Mouse (Mus musculus): ENCODE data around the gene Krba1.
A peak's percentile ranks its signal among the peaks of the same experiment; 100 is the strongest.

Gene Krba1

GRCm38 (mm10) chr6:48424074-48424473, 28.7 kb downstream of the Krba1 start:
- no peak for DNase-seq (ENCODE audit: low read depth, low spot score)

- DNase-seq (ENCODE audit: low read depth, low spot score) = no peak
Observed at GRCm38 (mm10) chr6:48426956-48427355, 31.6 kb downstream of the Krba1 start.

GRCm38 (mm10) chr6:48428769-48429557, 33.6 kb downstream of the Krba1 start:
- no peak for DNase-seq (ENCODE audit: low read depth, low spot score)

GRCm38 (mm10) chr6:48430748-48431147, 35.4 kb downstream of the Krba1 start:
- no peak for DNase-seq (ENCODE audit: low read depth, low spot score)

GRCm38 (mm10) chr6:48432893-48433816, 37.8 kb downstream of the Krba1 start:
- DNase-seq (ENCODE audit: low read depth, low spot score) = no peak

GRCm38 (mm10) chr6:48434651-48435050, 39.3 kb downstream of the Krba1 start:
- no peak for DNase-seq (ENCODE audit: low read depth, low spot score)

GRCm38 (mm10) chr6:48435111-48435510, 39.7 kb downstream of the Krba1 start:
- no peak for DNase-seq (ENCODE audit: low read depth, low spot score)

GRCm38 (mm10) chr6:48435706-48436349, 40.4 kb downstream of the Krba1 start:
- no peak for DNase-seq (ENCODE audit: low read depth, low spot score)

- DNase-seq (ENCODE audit: low read depth, low spot score) = no peak
Observed at GRCm38 (mm10) chr6:48437679-48438376, 42.4 kb downstream of the Krba1 start.

GRCm38 (mm10) chr6:48438475-48439125, 43.2 kb downstream of the Krba1 start:
- DNase-seq (ENCODE audit: low read depth, low spot score) = no peak

- no peak for DNase-seq (ENCODE audit: low read depth, low spot score)
Observed at GRCm38 (mm10) chr6:48439654-48440053, 44.3 kb downstream of the Krba1 start.

- no peak for DNase-seq (ENCODE audit: low read depth, low spot score)
Observed at GRCm38 (mm10) chr6:48440306-48441014, 45.1 kb downstream of the Krba1 start.

- peak; percentile 54 for DNase-seq (ENCODE audit: low read depth, low spot score)
Observed at GRCm38 (mm10) chr6:48443592-48444309, 48.4 kb downstream of the Krba1 start.

- peak; percentile 43 for DNase-seq (ENCODE audit: low read depth, low spot score)
Observed at GRCm38 (mm10) chr6:48444310-48445180, 49.2 kb downstream of the Krba1 start.

GRCm38 (mm10) chr6:48445181-48446101, 50.1 kb downstream of the Krba1 start, which contains the start of gene Zfp467:
TSS of gene Zfp467 (minus strand) at chr6:48445825.
- DNase-seq (ENCODE audit: low read depth, low spot score) = no peak

GRCm38 (mm10) chr6:48446256-48446655, 50.9 kb downstream of the Krba1 start:
- no peak for DNase-seq (ENCODE audit: low read depth, low spot score)

GRCm38 (mm10) chr6:48446896-48447295, 51.5 kb downstream of the Krba1 start:
- no peak for DNase-seq (ENCODE audit: low read depth, low spot score)

All from retina, adult 2 months (tissue).